Mouse (Mus musculus): Measurements from ENCODE around the gene Gm10591. TPM values are rescaled to one million over a fixed set of nuclear protein-coding genes. Genes with fewer than 3 reads are reported as not detected.
"Not testable (repeated sequence)": the region's sequence is repeated elsewhere in the genome, so short reads cannot be mapped to it uniquely, and the experiment has no call there.

Gene Gm10591
- total RNA-seq (2022) = not detected

GRCm38 (mm10) chr4:42611895-42612294 lies at the start of gene Gm10591:
Gene Gm10591 (plus strand): TSS chr4:42612195.
- not testable (repeated sequence) for DNase-seq (ENCODE audit: low spot score)

- not testable (repeated sequence) for DNase-seq (ENCODE audit: low spot score)
Observed at GRCm38 (mm10) chr4:42629419-42629818, 17.4 kb downstream of the Gm10591 start, which contains the start of gene Gm2564. Gene Gm2564 (plus strand): TSS chr4:42629719.

- not testable (repeated sequence) for DNase-seq (ENCODE audit: low spot score)
Observed at GRCm38 (mm10) chr4:42654951-42655350, 43.0 kb downstream of the Gm10591 start, which contains the start of gene Ccl27b. Gene Ccl27b (plus strand): TSS chr4:42655251.

GRCm38 (mm10) chr4:42661793-42662192 lies 49.8 kb downstream of the Gm10591 start, which contains the start of gene Il11ra2:
Gene Il11ra2 (minus strand): TSS chr4:42661893.
- DNase-seq (ENCODE audit: low spot score) = not testable (repeated sequence)

Other genes with a start within 250 kb of the Gm10591 start
- not detected for gene Gm21586, start 172.8 kb upstream of the Gm10591 start, total RNA-seq (2022)
- gene Gm2163, start 145.4 kb upstream of the Gm10591 start, total RNA-seq (2022) = under 1 TPM in 1 of 4 experiments, not detected in 3; 0.13 TPM
- under 1 TPM in 1 of 4 experiments, not detected in 3; 0.11 TPM for gene Fam205a2, start 84.0 kb upstream of the Gm10591 start, total RNA-seq (2022)
- 1 to 10 TPM; 2.0 to 5.4 (median 2.9) TPM for gene Gm2564, start 17.5 kb downstream of the Gm10591 start, total RNA-seq (2022)
- not detected for gene Ccl27b, start 43.1 kb downstream of the Gm10591 start, total RNA-seq (2022)
- under 1 TPM in 1 of 4 experiments, not detected in 3; 0.23 TPM for gene Il11ra2, start 49.7 kb downstream of the Gm10591 start, total RNA-seq (2022)
- gene 4930578G10Rik, start 123.3 kb downstream of the Gm10591 start, total RNA-seq (2022) = not detected
- under 1 TPM; 0.50 to 0.75 (median 0.61) TPM for gene Ccl19, start 144.4 kb downstream of the Gm10591 start, total RNA-seq (2022)
- gene Ccl21a, start 161.8 kb downstream of the Gm10591 start, total RNA-seq (2022) = 10 to 100 TPM; 55.3 to 66.3 (median 58.5) TPM
- gene Fam205a1, start 241.7 kb downstream of the Gm10591 start, total RNA-seq (2022) = not detected
- not detected for gene Gm12394, start 244.6 kb downstream of the Gm10591 start, total RNA-seq (2022)